ENCODE assay signal across 11 mouse cellular contexts in genomic region chr16:89817301-89817700, GRCm38 (mm10).
DNase-seq lines count a peak whose midpoint lies in the region; ATAC-seq and TF ChIP-seq lines count a peak whose summit lies in the region.
"Had no signal": no experiment of that assay in that cellular context is flagged by ENCODE, and none has a peak within 500 bp of the region (broad histone marks: within the 10 kb centered on the region; RNA-seq: fewer than 3 reads in every experiment).

No protein-coding gene starts in this region.

- 0 out of 2 replicates have a peak overlapping the region, but pooled peaks have one; percentile 17 for H3K9ac ChIP-seq in heart, embryonic 15.5 days
- no peak overlapping the region for H3K9ac ChIP-seq in forebrain, embryonic 13.5 days
- H3K9ac ChIP-seq in liver, embryonic 14.5 days (replicated peaks), result no peak overlapping the region

- TF ChIP-seq EP300 in liver, embryonic 14.5 days (IDR thresholded peaks at IDR 0.05; ENCODE audit: low read depth), result no peak

- H3K27me3 ChIP-seq in heart, embryonic 15.5 days, result 0 out of 2 replicates have a peak, but pooled peaks cover 11% of the 10 kb centered on the region
- peaks cover 4% of the 10 kb centered on the region; the same call in 1 of the 2 replicates for H3K27me3 ChIP-seq in E14TG2a.4 (ENCODE audit: insufficient read depth, low read length)
- H3K27me3 ChIP-seq in forebrain, embryonic 13.5 days, result peaks cover 16% of the 10 kb centered on the region
- peaks cover 10% of the 10 kb centered on the region for H3K27me3 ChIP-seq in liver, embryonic 14.5 days (ENCODE audit: control insufficient read depth, insufficient read depth, low read length)

- H3K36me3 ChIP-seq in heart, embryonic 15.5 days, result no peaks in the 10 kb centered on the region
- H3K36me3 ChIP-seq in E14TG2a.4 (ENCODE audit: insufficient read depth, low read length), result peaks cover 48% of the 10 kb centered on the region
- peaks cover 8% of the 10 kb centered on the region; the same call in 1 of the 2 replicates for H3K36me3 ChIP-seq in forebrain, embryonic 13.5 days (ENCODE audit: poor library complexity, severe bottlenecking)
- H3K36me3 ChIP-seq in liver, embryonic 14.5 days (replicated peaks; ENCODE audit: control insufficient read depth, insufficient read depth, low read depth), result no peaks in the 10 kb centered on the region

- no peak overlapping the region for H3K27ac ChIP-seq in heart, embryonic 15.5 days
- no peak overlapping the region for H3K27ac ChIP-seq in forebrain, embryonic 13.5 days
- H3K27ac ChIP-seq in liver, embryonic 14.5 days, result no peak overlapping the region

- no peak for ATAC-seq in heart, embryonic 15.5 days (replicated peaks; ENCODE audit: insufficient number of reproducible peaks, insufficient read depth, low FRiP score, low read depth)
- ATAC-seq in forebrain, embryonic 13.5 days, result no peak
- no peak for ATAC-seq in liver, embryonic 14.5 days (ENCODE audit: insufficient read depth)
- no peak for ATAC-seq in megakaryocyte-erythroid progenitor cell, adult 5-6 weeks (replicated peaks; ENCODE audit: low FRiP score, low TSS enrichment, poor library complexity, severe bottlenecking)

- H3K4me1 ChIP-seq in heart, embryonic 15.5 days (replicated peaks), result peaks cover 26% of the 10 kb centered on the region
- H3K4me1 ChIP-seq in E14TG2a.4 (replicated peaks; ENCODE audit: low read depth, low read length), result peaks cover 48% of the 10 kb centered on the region
- peaks cover 41% of the 10 kb centered on the region for H3K4me1 ChIP-seq in forebrain, embryonic 13.5 days
- peaks cover 0 to 10% of the 10 kb centered on the region in 2 experiments; a peak in 2 of 4 replicates for H3K4me1 ChIP-seq in liver, embryonic 14.5 days (replicated peaks; ENCODE audit: control insufficient read depth in 2 of 2, insufficient read depth in 2 of 2, low read length in 1 of 2)

- peak overlapping the region; percentile 93 for H3K4me2 ChIP-seq in heart, embryonic 15.5 days
- peak overlapping the region; percentile 80 for H3K4me2 ChIP-seq in forebrain, embryonic 13.5 days
- H3K4me2 ChIP-seq in liver, embryonic 14.5 days (ENCODE audit: low read depth), result peak overlapping the region; percentile 54

- WGBS in heart, embryonic 15.5 days, result 17% methylated on average over 9 of the region's 9 CpGs
- WGBS in forebrain, embryonic 13.5 days, result 7% methylated on average over 9 of the region's 9 CpGs
- 15% methylated on average over 9 of the region's 9 CpGs for WGBS in liver, embryonic 14.5 days (ENCODE audit: insufficient replicate concordance)

- intact Hi-C loops in heart, postnatal 25 days (cut with DNase I), result no loop called here

- H3K4me3 ChIP-seq in heart, embryonic 15.5 days, result peak overlapping the region; percentile 50
- H3K4me3 ChIP-seq in E14TG2a.4 (replicated peaks; ENCODE audit: low read length), result 0 out of 2 replicates have a peak overlapping the region, but pooled peaks have one; percentile 17
- H3K4me3 ChIP-seq in forebrain, embryonic 13.5 days, result peak overlapping the region; percentile 43; the same call in 1 of the 2 replicates
- no peak overlapping the region for H3K4me3 ChIP-seq in liver, embryonic 14.5 days (ENCODE audit: insufficient read depth in 1 of 2, low read depth in 2 of 2, low read length in 2 of 2)
- H3K4me3 ChIP-seq: erythroblast, embryonic 14.5 days had no signal

- no peak for TF ChIP-seq CTCF in E14TG2a.4 (conservative IDR thresholded peaks at IDR 0.05; ENCODE audit: low read length)
- no peak for TF ChIP-seq CTCF in liver, embryonic 14.5 days (IDR thresholded peaks at IDR 0.05; ENCODE audit: low read depth)

- H3K9me3 ChIP-seq in heart, embryonic 15.5 days (replicated peaks), result no peaks in the 10 kb centered on the region
- no peaks in the 10 kb centered on the region for H3K9me3 ChIP-seq in E14TG2a.4 (ENCODE audit: low read length)
- no peaks in the 10 kb centered on the region for H3K9me3 ChIP-seq in forebrain, embryonic 13.5 days (replicated peaks)
- H3K9me3 ChIP-seq in liver, embryonic 14.5 days (ENCODE audit: control insufficient read depth, low read length), result no peaks in the 10 kb centered on the region

- no peak for DNase-seq in heart, postnatal 25 days (ENCODE audit: low spot score)
- no peak for DNase-seq in liver, embryonic 14.5 days (ENCODE audit: low read depth in 3 of 3, low spot score in 3 of 3)
- DNase-seq in thymus, adult 18-20 months, result no peak
- no peak for DNase-seq in adrenal gland, postnatal 14 days
- DNase-seq: adrenal gland, adult 2 months; thymus, adult 2 months had no signal

Comparison
In these comparisons a context has a peak if more than half of its experiments do, and no peak if none do; other contexts are left out.
1. H3K4me3 ChIP-seq: peak in heart, embryonic 15.5 days (single experiment), E14TG2a.4 (single experiment) and forebrain, embryonic 13.5 days (single experiment); none in liver, embryonic 14.5 days (0 of 2).
2. Peak in every context shown above with its lines, with median percentiles within 50 percentile points of each other: H3K4me2 ChIP-seq.